Mouse (Mus musculus): ENCODE data around the gene Atg9b.

The Atg9b gene

GRCm38 (mm10) chr5:24348128-24348527 is 43.8 kb downstream of the Atg9b start:
- DNase-seq (ENCODE audit: low spot score), result peak; percentile 65

- DNase-seq (ENCODE audit: low spot score), result no peak
These were observed 44.6 kb downstream of the Atg9b start for GRCm38 (mm10) chr5:24347186-24347875.

- no peak for DNase-seq (ENCODE audit: low spot score)
These were observed 45.6 kb downstream of the Atg9b start for GRCm38 (mm10) chr5:24346313-24346712.

- DNase-seq (ENCODE audit: low spot score), result no peak
These were observed 47.4 kb downstream of the Atg9b start for GRCm38 (mm10) chr5:24344477-24345051.

- no peak for DNase-seq (ENCODE audit: low spot score)
These were observed 47.9 kb downstream of the Atg9b start for GRCm38 (mm10) chr5:24343977-24344436.

GRCm38 (mm10) chr5:24343379-24343778 is 48.6 kb downstream of the Atg9b start:
- DNase-seq (ENCODE audit: low spot score), result no peak

GRCm38 (mm10) chr5:24342966-24343365 is 49.0 kb downstream of the Atg9b start:
- no peak for DNase-seq (ENCODE audit: low spot score)

GRCm38 (mm10) chr5:24342205-24342963 is 49.6 kb downstream of the Atg9b start:
- no peak for DNase-seq (ENCODE audit: low spot score)

GRCm38 (mm10) chr5:24337821-24338220 is 54.1 kb downstream of the Atg9b start:
- no peak for DNase-seq (ENCODE audit: low spot score)

GRCm38 (mm10) chr5:24337366-24337765 is 54.6 kb downstream of the Atg9b start:
- DNase-seq (ENCODE audit: low spot score), result no peak

- DNase-seq (ENCODE audit: low spot score), result peak; percentile 41
These were observed 55.9 kb downstream of the Atg9b start for GRCm38 (mm10) chr5:24335888-24336511.

- no peak for DNase-seq (ENCODE audit: low spot score)
These were observed 57.2 kb downstream of the Atg9b start for GRCm38 (mm10) chr5:24334749-24335148.
